Mouse (Mus musculus): ENCODE measurements around the gene Car12. TPM values are rescaled to one million over a fixed set of nuclear protein-coding genes. Genes with fewer than 3 reads are reported as not detected.
A peak's percentile ranks its signal among the peaks of the same experiment; 100 is the strongest.

Gene Car12
- total RNA-seq, 4 experiments from 2014 or later, result 17.6 to 23.6 (median 19.3) TPM

- no peak for DNase-seq (ENCODE audit: low spot score in 2 of 2)
Observed at GRCm38 (mm10) chr9:66710626-66711025, 2.9 kb upstream of the Car12 start.

GRCm38 (mm10) chr9:66714022-66714515 is 583 bp downstream of the Car12 start:
- DNase-seq (ENCODE audit: low spot score in 2 of 2), result no peak

GRCm38 (mm10) chr9:66715361-66715760 is 1.9 kb downstream of the Car12 start:
- DNase-seq (ENCODE audit: low spot score in 2 of 2), result no peak

- peak in 1 of 2 experiments; percentile 65 for DNase-seq (ENCODE audit: low spot score in 2 of 2)
Observed at GRCm38 (mm10) chr9:66716533-66716932, 3.0 kb downstream of the Car12 start.

GRCm38 (mm10) chr9:66720686-66721450 is 7.4 kb downstream of the Car12 start:
- no peak for DNase-seq (ENCODE audit: low spot score in 2 of 2)

- DNase-seq (ENCODE audit: low spot score in 2 of 2), result no peak
Observed at GRCm38 (mm10) chr9:66722187-66722868, 8.8 kb downstream of the Car12 start.

- no peak for DNase-seq (ENCODE audit: low spot score in 2 of 2)
Observed at GRCm38 (mm10) chr9:66722869-66723272, 9.4 kb downstream of the Car12 start.

GRCm38 (mm10) chr9:66725591-66725990 is 12.1 kb downstream of the Car12 start:
- no peak for DNase-seq (ENCODE audit: low spot score in 2 of 2)

- DNase-seq (ENCODE audit: low spot score in 2 of 2), result no peak
Observed at GRCm38 (mm10) chr9:66727333-66727732, 13.8 kb downstream of the Car12 start.

- DNase-seq (ENCODE audit: low spot score in 2 of 2), result no peak
Observed at GRCm38 (mm10) chr9:66730556-66730955, 17.1 kb downstream of the Car12 start.

- no peak for DNase-seq (ENCODE audit: low spot score in 2 of 2)
Observed at GRCm38 (mm10) chr9:66731284-66731683, 17.8 kb downstream of the Car12 start.

GRCm38 (mm10) chr9:66732791-66733691 is 19.6 kb downstream of the Car12 start:
- DNase-seq (ENCODE audit: low spot score in 2 of 2), result peak; percentile 36 to 86

- DNase-seq (ENCODE audit: low spot score in 2 of 2), result no peak
Observed at GRCm38 (mm10) chr9:66734568-66734967, 21.1 kb downstream of the Car12 start.

- DNase-seq (ENCODE audit: low spot score in 2 of 2), result no peak
Observed at GRCm38 (mm10) chr9:66735122-66735521, 21.6 kb downstream of the Car12 start.

GRCm38 (mm10) chr9:66736016-66736415 is 22.5 kb downstream of the Car12 start:
- no peak for DNase-seq (ENCODE audit: low spot score in 2 of 2)

GRCm38 (mm10) chr9:66736551-66736950 is 23.1 kb downstream of the Car12 start:
- no peak for DNase-seq (ENCODE audit: low spot score in 2 of 2)

GRCm38 (mm10) chr9:66739516-66739915 is 26.0 kb downstream of the Car12 start:
- no peak for DNase-seq (ENCODE audit: low spot score in 2 of 2)

GRCm38 (mm10) chr9:66744531-66744930 is 31.0 kb downstream of the Car12 start:
- no peak for DNase-seq (ENCODE audit: low spot score in 2 of 2)

- DNase-seq (ENCODE audit: low spot score in 2 of 2), result peak in 1 of 2 experiments; percentile 28
Observed at GRCm38 (mm10) chr9:66748390-66748789, 34.9 kb downstream of the Car12 start.

- DNase-seq (ENCODE audit: low spot score in 2 of 2), result peak in 1 of 2 experiments; percentile 73
Observed at GRCm38 (mm10) chr9:66752849-66753248, 39.4 kb downstream of the Car12 start.

- no peak for DNase-seq (ENCODE audit: low spot score in 2 of 2)
Observed at GRCm38 (mm10) chr9:66760991-66761390, 47.5 kb downstream of the Car12 start.
